8 mouse cellular contexts compared by ENCODE assay signal in the genomic region with DNA sequence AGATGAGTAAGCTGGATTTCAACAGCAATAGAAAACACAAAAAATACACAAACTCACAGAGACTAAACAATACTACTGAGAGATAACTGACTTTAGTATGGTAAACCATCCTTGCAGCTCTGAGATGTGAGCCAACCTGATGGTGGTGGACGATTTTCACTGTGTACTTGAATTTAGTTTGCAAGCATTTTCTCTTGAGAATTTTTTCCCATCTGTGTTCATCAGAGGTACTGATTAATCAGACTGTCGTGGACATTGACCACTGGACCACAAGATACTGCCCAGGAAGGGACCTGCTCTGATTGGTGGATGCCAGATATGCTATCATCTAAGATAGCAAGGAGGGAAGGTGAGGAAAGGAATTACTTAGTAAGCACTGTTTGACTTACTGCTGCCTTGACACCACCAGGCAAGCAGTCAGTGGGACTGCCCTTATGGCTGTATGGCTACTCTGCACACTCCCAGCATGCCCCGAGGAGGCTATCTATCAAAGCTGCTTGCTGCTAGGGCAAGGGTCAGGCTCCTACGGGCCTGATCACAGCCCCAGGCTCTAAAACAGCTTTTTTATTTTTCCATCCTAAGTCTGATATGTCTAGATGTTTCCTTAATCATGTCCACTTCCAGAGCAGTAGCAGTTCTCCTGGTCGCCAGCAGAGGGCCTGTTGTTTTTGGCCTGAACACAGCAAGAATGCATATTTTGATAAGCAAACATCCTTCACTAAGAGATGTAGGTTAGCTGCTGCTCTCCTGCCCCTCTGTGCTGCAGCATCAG.
DNase-seq lines count a peak whose midpoint lies in the region.

No protein-coding gene starts in this region.

- peak; percentile 49 to 64 for DNase-seq in layer of hippocampus, postnatal 10 days (ENCODE audit: low spot score in 2 of 2)
- DNase-seq in layer of hippocampus, postnatal 36 days: no peak
- peak; percentile 39 for DNase-seq in ES-CJ7 (ENCODE audit: low read depth, low spot score)
- DNase-seq in adrenal gland, postnatal 10 days: peak; percentile 72
- peak; percentile 45 for DNase-seq in embryo, embryonic 9.5 days (ENCODE audit: extremely low spot score)
- DNase-seq in kidney, postnatal 14 days: peak; percentile 73
- DNase-seq in retina, postnatal 1 day: peak; percentile 65
- no peak for DNase-seq in B cell, adult 2 months

Comparison
In these comparisons a context has a peak if more than half of its experiments do, and no peak if none do; other contexts are left out.
1. DNase-seq: peak in layer of hippocampus, postnatal 10 days (2 of 2), ES-CJ7 (single experiment), adrenal gland, postnatal 10 days (single experiment), embryo, embryonic 9.5 days (single experiment), kidney, postnatal 14 days (single experiment) and retina, postnatal 1 day (single experiment); none in layer of hippocampus, postnatal 36 days (0 of 2) and B cell, adult 2 months (0 of 2).